Mouse (Mus musculus) midbrain, embryonic 15.5 days (tissue): ENCODE measurements around the gene Pdgfa. TPM values are rescaled to one million over a fixed set of nuclear protein-coding genes. Genes with fewer than 3 reads are reported as not detected.

ENCODE experiments used
- ATAC-seq: fragments of 200-750 bp; cut with Nextera tagmentation; replicated peaks from 2 replicates; pipeline ENCODE4 v1.8.0; 2017; ENCODE audit warnings: moderate TSS enrichment
- H3K27ac ChIP-seq: fragments of 300-500 bp; sonication (generic); 2 replicates; pipeline ENCODE4 v1.5.1; 2015; ENCODE audit warnings: mild to moderate bottlenecking, inconsistent platforms
- H3K27me3 ChIP-seq: fragments of 300-500 bp; sonication (generic); replicated peaks from 2 replicates; pipeline ENCODE4 v1.6.1; 2015; ENCODE audit warnings: inconsistent platforms
- H3K36me3 ChIP-seq: fragments of 300-500 bp; sonication (generic); replicated peaks from 2 replicates; pipeline ENCODE4 v1.6.1; 2015; ENCODE audit warnings: inconsistent platforms
- H3K4me1 ChIP-seq: fragments of 300-500 bp; sonication (generic); 2 replicates; pipeline ENCODE4 v1.6.1; 2015; ENCODE audit warnings: inconsistent platforms
- H3K4me2 ChIP-seq: fragments of 300-500 bp; sonication (generic); 2 replicates; pipeline ENCODE4 v1.6.1; 2015; ENCODE audit warnings: inconsistent platforms, mild to moderate bottlenecking, moderate library complexity
- H3K4me3 ChIP-seq: fragments of 300-500 bp; sonication (generic); 2 replicates; pipeline ENCODE4 v1.5.1; 2015; ENCODE audit warnings: mild to moderate bottlenecking, inconsistent platforms
- H3K9ac ChIP-seq: fragments of 300-500 bp; sonication (generic); 2 replicates; pipeline ENCODE4 v1.6.1; 2015; ENCODE audit warnings: mild to moderate bottlenecking, inconsistent platforms
- H3K9me3 ChIP-seq: fragments of 300-500 bp; sonication (generic); 2 replicates; pipeline ENCODE4 v1.6.1; 2016; ENCODE audit warnings: inconsistent platforms
- WGBS: fragments of 180-500 bp; shearing (Covaris S2); methylation state at CpG from one replicate; pipeline ENCODE4 v1.1.7; 2015; ENCODE audit warnings: mixed read lengths; 5-methylcytosine and 5-hydroxymethylcytosine counted together
- polyA plus RNA-seq: library from polyadenylated mRNA; unstranded; fragments of >200 nt; fragmentation: Nextera tagmentation; extraction: Ambion mirVana; gene quantifications from 2 replicates; pipeline ENCODE4 v1.2.1, GENCODE M21; 2015

Pdgfa gene
- 22.5 and 23.6 TPM in 2 replicates for polyA plus RNA-seq

GRCm38 (mm10) chr5:138997171-138997788, at the start of gene Pdgfa:
TSS of gene Pdgfa (minus strand) at chr5:138997370.
- no peaks in the 10 kb centered on the region for H3K36me3 ChIP-seq
- H3K4me3 ChIP-seq: peak within 1 kb of the TSS; percentile 76
- peaks cover 61% of the 10 kb centered on the region for H3K4me1 ChIP-seq
- H3K9me3 ChIP-seq: no peaks in the 10 kb centered on the region
- H3K9ac ChIP-seq: peak within 1 kb of the TSS; percentile 76
- peak; percentile 41 for ATAC-seq
- WGBS: 1% methylated on average over 48 of the region's 48 CpGs
- peak within 1 kb of the TSS; percentile 98 for H3K4me2 ChIP-seq
- peak within 1 kb of the TSS; percentile 89 for H3K27ac ChIP-seq
- H3K27me3 ChIP-seq: peaks cover 44% of the 10 kb centered on the region

- Histone ChIP-seq H3K9ac (no peak overlapping the region), H3K36me3 (peaks cover 14% of the 10 kb centered on the region), H3K9me3 (no peaks in the 10 kb centered on the region), H3K4me1 (0 out of 2 replicates have a peak, but pooled peaks cover 6% of the 10 kb centered on the region), H3K27ac (no peak overlapping the region), H3K4me2 (no peak overlapping the region), H3K27me3 (no peaks in the 10 kb centered on the region), H3K4me3 (no peak overlapping the region)
- 82% methylated on average over 5 of the region's 5 CpGs for WGBS
- ATAC-seq: no peak
Observed at GRCm38 (mm10) chr5:139046636-139047035, 49.5 kb upstream of the Pdgfa start.

GRCm38 (mm10) chr5:139043546-139043945, 46.4 kb upstream of the Pdgfa start:
- Histone ChIP-seq H3K4me1 (0 out of 2 replicates have a peak, but pooled peaks cover 6% of the 10 kb centered on the region), H3K4me3 (no peak overlapping the region), H3K4me2 (no peak overlapping the region), H3K9ac (no peak overlapping the region), H3K36me3 (peaks cover 20% of the 10 kb centered on the region), H3K9me3 (no peaks in the 10 kb centered on the region), H3K27ac (no peak overlapping the region), H3K27me3 (no peaks in the 10 kb centered on the region)
- WGBS: 80% methylated on average over 4 of the region's 4 CpGs
- ATAC-seq: no peak

- Histone ChIP-seq H3K9me3 (no peaks in the 10 kb centered on the region), H3K4me2 (no peak overlapping the region), H3K36me3 (peaks cover 26% of the 10 kb centered on the region), H3K27me3 (no peaks in the 10 kb centered on the region), H3K9ac (no peak overlapping the region), H3K4me1 (0 out of 2 replicates have a peak, but pooled peaks cover 2% of the 10 kb centered on the region), H3K4me3 (no peak overlapping the region), H3K27ac (no peak overlapping the region)
- 78% methylated on average over 12 of the region's 12 CpGs for WGBS
- ATAC-seq: no peak
Observed at GRCm38 (mm10) chr5:139042299-139042698, 45.1 kb upstream of the Pdgfa start.

- no peak overlapping the region for H3K4me2 ChIP-seq
- peaks cover 26% of the 10 kb centered on the region for H3K4me1 ChIP-seq
- WGBS: 68% methylated on average over 2 of the region's 2 CpGs
- H3K9me3 ChIP-seq: no peaks in the 10 kb centered on the region
- no peak overlapping the region for H3K9ac ChIP-seq
- H3K27me3 ChIP-seq: no peaks in the 10 kb centered on the region
- H3K27ac ChIP-seq: 0 out of 2 replicates have a peak overlapping the region, but pooled peaks have one; percentile 31
- no peak; the same call in 1 of the 2 replicates for ATAC-seq
- H3K36me3 ChIP-seq: peaks cover 8% of the 10 kb centered on the region; the same call in 1 of the 2 replicates
- H3K4me3 ChIP-seq: no peak overlapping the region
Observed at GRCm38 (mm10) chr5:139035171-139035570, 38.0 kb upstream of the Pdgfa start.

- Histone ChIP-seq H3K9ac (no peak overlapping the region), H3K36me3 (peaks cover 8% of the 10 kb centered on the region; the same call in 1 of the 2 replicates), H3K27me3 (no peaks in the 10 kb centered on the region), H3K4me1 (peaks cover 26% of the 10 kb centered on the region), H3K4me3 (no peak overlapping the region), H3K4me2 (no peak overlapping the region), H3K9me3 (no peaks in the 10 kb centered on the region), H3K27ac (peak overlapping the region; percentile 74)
- 47% methylated on average over 6 of the region's 6 CpGs for WGBS
- ATAC-seq: no peak; the same call in 1 of the 2 replicates
Observed at GRCm38 (mm10) chr5:139034746-139035145, 37.6 kb upstream of the Pdgfa start.

- no peak overlapping the region for H3K4me2 ChIP-seq
- no peaks in the 10 kb centered on the region for H3K27me3 ChIP-seq
- peak overlapping the region; percentile 74 for H3K27ac ChIP-seq
- H3K9me3 ChIP-seq: no peaks in the 10 kb centered on the region
- no peak overlapping the region for H3K9ac ChIP-seq
- WGBS: 36% methylated on average over 14 of the region's 14 CpGs
- no peak; the same call in 1 of the 2 replicates for ATAC-seq
- peaks cover 7% of the 10 kb centered on the region; the same call in 1 of the 2 replicates for H3K36me3 ChIP-seq
- no peak overlapping the region for H3K4me3 ChIP-seq
- H3K4me1 ChIP-seq: peaks cover 26% of the 10 kb centered on the region
Observed at GRCm38 (mm10) chr5:139033406-139034317, 36.5 kb upstream of the Pdgfa start.

GRCm38 (mm10) chr5:139027603-139028002, 30.4 kb upstream of the Pdgfa start:
- Histone ChIP-seq H3K9ac (no peak overlapping the region), H3K27ac (peak overlapping the region; percentile 23; the same call in 1 of the 2 replicates), H3K4me3 (no peak overlapping the region), H3K9me3 (no peaks in the 10 kb centered on the region), H3K27me3 (no peaks in the 10 kb centered on the region), H3K36me3 (no peaks in the 10 kb centered on the region), H3K4me2 (no peak overlapping the region), H3K4me1 (peaks cover 8% of the 10 kb centered on the region; the same call in 1 of the 2 replicates)
- no peak for ATAC-seq
- WGBS: 30% methylated on average over 15 of the region's 15 CpGs

- H3K4me1 ChIP-seq: peaks cover 8% of the 10 kb centered on the region; the same call in 1 of the 2 replicates
- H3K4me3 ChIP-seq: no peak overlapping the region
- H3K9me3 ChIP-seq: no peaks in the 10 kb centered on the region
- no peaks in the 10 kb centered on the region for H3K36me3 ChIP-seq
- H3K4me2 ChIP-seq: no peak overlapping the region
- H3K9ac ChIP-seq: no peak overlapping the region
- H3K27me3 ChIP-seq: no peaks in the 10 kb centered on the region
- H3K27ac ChIP-seq: no peak overlapping the region
- no peak for ATAC-seq
- WGBS: 74% methylated on average over 12 of the region's 12 CpGs
Observed at GRCm38 (mm10) chr5:139024351-139025105, 27.4 kb upstream of the Pdgfa start.

GRCm38 (mm10) chr5:139020595-139020994, 23.4 kb upstream of the Pdgfa start:
- 84% methylated on average over 6 of the region's 6 CpGs for WGBS
- no peak for ATAC-seq

GRCm38 (mm10) chr5:139017371-139018124, 20.4 kb upstream of the Pdgfa start:
- no peak overlapping the region for H3K27ac ChIP-seq
- H3K4me3 ChIP-seq: no peak overlapping the region
- H3K4me2 ChIP-seq: no peak overlapping the region
- no peaks in the 10 kb centered on the region for H3K9me3 ChIP-seq
- 86% methylated on average over 15 of the region's 15 CpGs for WGBS
- H3K9ac ChIP-seq: no peak overlapping the region
- no peaks in the 10 kb centered on the region for H3K4me1 ChIP-seq
- no peak for ATAC-seq
- H3K27me3 ChIP-seq: no peaks in the 10 kb centered on the region
- H3K36me3 ChIP-seq: peaks cover 12% of the 10 kb centered on the region; the same call in 1 of the 2 replicates

More at GRCm38 (mm10) chr5:139020595-139020994, 23.4 kb upstream of the Pdgfa start:
- Histone ChIP-seq H3K4me1 (no peaks in the 10 kb centered on the region), H3K4me2 (no peak overlapping the region), H3K27ac (no peak overlapping the region), H3K4me3 (no peak overlapping the region), H3K36me3 (peaks cover 12% of the 10 kb centered on the region; the same call in 1 of the 2 replicates), H3K9ac (no peak overlapping the region), H3K9me3 (no peaks in the 10 kb centered on the region), H3K27me3 (no peaks in the 10 kb centered on the region)
